Mouse (Mus musculus) heart, postnatal 0 days (tissue): Measurements from ENCODE around the gene Chp1. TPM values are rescaled to one million over a fixed set of nuclear protein-coding genes. Genes with fewer than 3 reads are reported as not detected.
"Not testable (repeated sequence)": the region's sequence is repeated elsewhere in the genome, so short reads cannot be mapped to it uniquely, and the experiment has no call there.

Experiments
- ATAC-seq: fragments of 200-750 bp; cut with Nextera tagmentation; 2 replicates; pipeline ENCODE4 v1.8.0; 2017; ENCODE audit warnings: low read depth, moderate number of reproducible peaks, moderate library complexity; ENCODE audit not compliant: insufficient read depth
- DNase-seq: peaks from one replicate; pipeline ENCODE4 v3.0.0-alpha.2; 2016; ENCODE audit warnings: low spot score
- H3K27ac ChIP-seq: fragments of 300-500 bp; sonication (generic); 2 replicates; pipeline ENCODE4 v1.5.1; 2014; ENCODE audit warnings: low read depth, mild to moderate bottlenecking
- H3K27me3 ChIP-seq: fragments of 300-500 bp; sonication (generic); 2 replicates; pipeline ENCODE4 v1.6.1; 2014; ENCODE audit warnings: low read length, mixed read lengths; ENCODE audit not compliant: control insufficient read depth, insufficient read depth
- H3K36me3 ChIP-seq: fragments of 300-500 bp; sonication (generic); replicated peaks from 2 replicates; pipeline ENCODE4 v1.6.1; 2014; ENCODE audit warnings: low read length, mixed read lengths; ENCODE audit not compliant: control insufficient read depth, insufficient read depth
- H3K4me1 ChIP-seq: fragments of 300-500 bp; sonication (generic); 2 replicates; pipeline ENCODE4 v1.6.1; 2014; ENCODE audit warnings: antibody characterized with exemption; ENCODE audit not compliant: control insufficient read depth, insufficient read depth
- H3K4me2 ChIP-seq: fragments of 300-500 bp; sonication (generic); 2 replicates; pipeline ENCODE4 v1.6.1; 2014; ENCODE audit warnings: low read depth, mild to moderate bottlenecking, low read length, moderate library complexity
- H3K4me3 ChIP-seq: fragments of 300-500 bp; sonication (generic); 2 replicates; pipeline ENCODE4 v1.5.1; 2014; ENCODE audit warnings: low read depth, low read length
- H3K9ac ChIP-seq: fragments of 300-500 bp; sonication (generic); replicated peaks from 2 replicates; pipeline ENCODE4 v1.6.1; 2014; ENCODE audit warnings: low read depth, low read length, mixed read lengths
- H3K9me3 ChIP-seq: fragments of 300-500 bp; sonication (generic); replicated peaks from 2 replicates; pipeline ENCODE4 v1.6.1; 2016; ENCODE audit warnings: low read length; ENCODE audit not compliant: control insufficient read depth
- CTCF ChIP-seq: IDR thresholded peaks from 2 replicates; pipeline ENCODE4 v1.5.1; 2016; ENCODE audit warnings: antibody characterized with exemption, control low read depth, low read depth
- EP300 ChIP-seq: IDR thresholded peaks from 2 replicates; pipeline ENCODE4 v1.6.1; 2016; ENCODE audit warnings: antibody characterized with exemption, low read depth
- WGBS: fragments of 180-500 bp; shearing (Covaris S2); extraction: QIAGEN DNeasy Blood & Tissue Kit; methylation state at CpG from one replicate; pipeline ENCODE4 v1.1.7; 2014; 5-methylcytosine and 5-hydroxymethylcytosine counted together
- polyA plus RNA-seq: library from polyadenylated mRNA; unstranded; fragments of >200 nt; fragmentation: Nextera tagmentation; extraction: Ambion mirVana; gene quantifications from 2 replicates; pipeline ENCODE4 v1.2.1, GENCODE M21; 2015
- total RNA-seq: library from RNA; depleted of rRNA; stranded (reverse); fragments of >200 nt; gene quantifications from 2 replicates; pipeline ENCODE4 v1.2.3, GENCODE M21; 2014; ENCODE audit warnings: low replicate concordance; rRNA removed

Gene Chp1
- total and polyA plus RNA-seq, 2 experiments from 2014 or later: 51.1 to 81.1 TPM

GRCm38 (mm10) chr2:119617841-119618198 is 70.3 kb downstream of the Chp1 start:
- no peak for DNase-seq
- H3K4me3 ChIP-seq: peak overlapping the region; percentile 85
- peak overlapping the region; percentile 71 for H3K9ac ChIP-seq
- peak overlapping the region; percentile 59; the same call in 1 of the 2 replicates for H3K27ac ChIP-seq
- no peaks in the 10 kb centered on the region for H3K9me3 ChIP-seq
- peak; percentile 52 for ATAC-seq
- no peaks in the 10 kb centered on the region for H3K27me3 ChIP-seq
- peaks cover 9% of the 10 kb centered on the region; the same call in 1 of the 2 replicates for H3K4me1 ChIP-seq
- no peaks in the 10 kb centered on the region for H3K36me3 ChIP-seq
- WGBS: under 1% methylated on average over 13 of the region's 13 CpGs
- TF ChIP-seq CTCF (no peak), EP300 (no peak)
- peak overlapping the region; percentile 83 for H3K4me2 ChIP-seq

GRCm38 (mm10) chr2:119618199-119618982 is 70.9 kb downstream of the Chp1 start, which contains the start of the genes Nusap1 and Oip5:
Gene Nusap1 (plus strand): TSS chr2:119618298.
Gene Oip5 (minus strand): TSS chr2:119618469.
- Histone ChIP-seq H3K36me3 (peaks cover 4% of the 10 kb centered on the region; the same call in 1 of the 2 replicates), H3K9ac (peak within 1 kb of the TSS; percentile 71), H3K4me2 (peak within 1 kb of the TSS; percentile 94), H3K9me3 (no peaks in the 10 kb centered on the region), H3K4me3 (peak within 1 kb of the TSS; percentile 85), H3K27me3 (no peaks in the 10 kb centered on the region), H3K4me1 (peaks cover 9% of the 10 kb centered on the region; the same call in 1 of the 2 replicates), H3K27ac (peak within 1 kb of the TSS; percentile 59)
- DNase-seq: peak; percentile 97
- 0% methylated on average over 55 of the region's 55 CpGs for WGBS
- no peak for TF ChIP-seq CTCF
- TF ChIP-seq EP300: no peak
- ATAC-seq: peak; percentile 100

- not testable (repeated sequence) for H3K9me3 ChIP-seq, H3K4me1 ChIP-seq, DNase-seq, H3K36me3 ChIP-seq, H3K27me3 ChIP-seq, ATAC-seq
- Histone ChIP-seq H3K4me2 (peak overlapping the region; percentile 94), H3K9ac (peak overlapping the region; percentile 62), H3K27ac (peak overlapping the region; percentile 53), H3K4me3 (peak overlapping the region; percentile 85)
- WGBS: 8% methylated on average over 6 of the region's 6 CpGs
Observed at GRCm38 (mm10) chr2:119619002-119619401, 71.5 kb downstream of the Chp1 start.

- Histone ChIP-seq H3K4me2 (peak overlapping the region; percentile 9; the same call in 1 of the 2 replicates), H3K36me3 (peaks cover 24% of the 10 kb centered on the region), H3K4me3 (0 out of 2 replicates have a peak overlapping the region, but pooled peaks have one; percentile 2), H3K27ac (no peak overlapping the region), H3K27me3 (no peaks in the 10 kb centered on the region), H3K9me3 (no peaks in the 10 kb centered on the region), H3K4me1 (peaks cover 9% of the 10 kb centered on the region; the same call in 1 of the 2 replicates), H3K9ac (no peak overlapping the region; the same call in 1 of the 2 replicates)
- TF ChIP-seq EP300: no peak
- TF ChIP-seq CTCF: no peak
- no peak for ATAC-seq
- DNase-seq: no peak
- WGBS: 94% methylated on average over 2 of the region's 2 CpGs
Observed at GRCm38 (mm10) chr2:119621302-119621701, 73.8 kb downstream of the Chp1 start.

Other genes with a start within 250 kb of the Chp1 start
- gene Dll4, start 221.9 kb upstream of the Chp1 start, total RNA-seq: 5.0 and 6.6 TPM in 2 replicates
- 5.7 and 6.2 TPM in 2 replicates for gene Dll4, start 221.9 kb upstream of the Chp1 start, polyA plus RNA-seq
- 0.11 and 0.27 TPM in 2 replicates for gene Chac1, start 196.5 kb upstream of the Chp1 start, total RNA-seq
- gene Chac1, start 196.5 kb upstream of the Chp1 start, polyA plus RNA-seq: 0.30 and 0.52 TPM in 2 replicates
- 7.2 TPM in 2 replicates for gene Ino80, start 70.0 kb upstream of the Chp1 start, total RNA-seq
- gene Ino80, start 70.0 kb upstream of the Chp1 start, polyA plus RNA-seq: 1.7 and 2.0 TPM in 2 replicates
- not detected in 2 replicates for gene Exd1, start 70 bp upstream of the Chp1 start, total RNA-seq
- 0.03 and 0.18 TPM in 2 replicates for gene Exd1, start 70 bp upstream of the Chp1 start, polyA plus RNA-seq
- 25.0 and 26.8 TPM in 2 replicates for gene Nusap1, start 70.6 kb downstream of the Chp1 start, total RNA-seq
- 13.5 and 14.2 TPM in 2 replicates for gene Nusap1, start 70.6 kb downstream of the Chp1 start, polyA plus RNA-seq
- gene Oip5, start 70.8 kb downstream of the Chp1 start, total RNA-seq: 0.88 and 12.2 TPM in 2 replicates
- gene Oip5, start 70.8 kb downstream of the Chp1 start, polyA plus RNA-seq: 6.1 and 7.0 TPM in 2 replicates
- gene Ndufaf1, start 115.1 kb downstream of the Chp1 start, total RNA-seq: 28.4 and 37.9 TPM in 2 replicates
- 79.9 and 83.3 TPM in 2 replicates for gene Ndufaf1, start 115.1 kb downstream of the Chp1 start, polyA plus RNA-seq
- gene Rtf1, start 127.4 kb downstream of the Chp1 start, total RNA-seq: 7.9 and 10.2 TPM in 2 replicates
- gene Rtf1, start 127.4 kb downstream of the Chp1 start, polyA plus RNA-seq: 24.3 and 25.6 TPM in 2 replicates
- 0.50 and 6.6 TPM in 2 replicates for gene Itpka, start 194.6 kb downstream of the Chp1 start, total RNA-seq
- 1.00 and 1.4 TPM in 2 replicates for gene Itpka, start 194.6 kb downstream of the Chp1 start, polyA plus RNA-seq
- not detected in 2 replicates for gene Ltk, start 212.7 kb downstream of the Chp1 start, total RNA-seq
- gene Ltk, start 212.7 kb downstream of the Chp1 start, polyA plus RNA-seq: 0.05 and 0.07 TPM in 2 replicates
- gene Rpap1, start 239.8 kb downstream of the Chp1 start, total RNA-seq: 13.9 and 20.5 TPM in 2 replicates
- gene Rpap1, start 239.8 kb downstream of the Chp1 start, polyA plus RNA-seq: 9.0 and 10.2 TPM in 2 replicates